Mouse (Mus musculus) midbrain, postnatal 0 days (tissue): ENCODE measurements at regions not wholly inside any gene's neighbourhood (a gene's known extent, or its start where the extent isn't known, plus 50 kb on each side); places are given as distances from the start of the nearest gene placed in this dataset.

ENCODE experiments used
- ATAC-seq: fragments of 200-750 bp; cut with Nextera tagmentation; 2 replicates; pipeline ENCODE4 v1.8.0; 2017; ENCODE audit warnings: moderate number of reproducible peaks, mild to moderate bottlenecking, moderate TSS enrichment, moderate library complexity; ENCODE audit not compliant: low FRiP score
- DNase-seq: peaks from one replicate; pipeline ENCODE4 v3.0.0-alpha.2; 2015; ENCODE audit warnings: low spot score
- H3K27ac ChIP-seq: fragments of 300-500 bp; sonication (generic); 2 replicates; pipeline ENCODE4 v1.5.1; 2014; ENCODE audit warnings: low read depth, mild to moderate bottlenecking, low read length, mixed read lengths
- H3K27me3 ChIP-seq: fragments of 300-500 bp; sonication (generic); 2 replicates; pipeline ENCODE4 v1.6.1; 2014; ENCODE audit warnings: low read length, control low read depth, mixed read lengths; ENCODE audit not compliant: insufficient read depth
- H3K36me3 ChIP-seq: fragments of 300-500 bp; sonication (generic); 2 replicates; pipeline ENCODE4 v1.6.1; 2014; ENCODE audit warnings: low read length, control low read depth, mixed read lengths; ENCODE audit not compliant: insufficient read depth
- H3K4me1 ChIP-seq: fragments of 300-500 bp; sonication (generic); 2 replicates; pipeline ENCODE4 v1.6.1; 2014; ENCODE audit warnings: mild to moderate bottlenecking, control low read depth, antibody characterized with exemption, low read length, mixed read lengths; ENCODE audit not compliant: insufficient read depth
- H3K4me2 ChIP-seq: fragments of 300-500 bp; sonication (generic); 2 replicates; pipeline ENCODE4 v1.6.1; 2014; ENCODE audit warnings: low read depth, mild to moderate bottlenecking, low read length, mixed read lengths; ENCODE audit not compliant: poor library complexity, severe bottlenecking
- H3K4me3 ChIP-seq: fragments of 300-500 bp; sonication (generic); 2 replicates; pipeline ENCODE4 v1.5.1; 2014; ENCODE audit warnings: low read depth, mild to moderate bottlenecking, low read length, moderate library complexity
- H3K9ac ChIP-seq: fragments of 300-500 bp; sonication (generic); replicated peaks from 2 replicates; pipeline ENCODE4 v1.6.1; 2014; ENCODE audit warnings: mild to moderate bottlenecking, low read length, moderate library complexity, mixed read lengths; ENCODE audit not compliant: poor library complexity, severe bottlenecking
- H3K9me3 ChIP-seq: fragments of 300-500 bp; sonication (generic); 2 replicates; pipeline ENCODE4 v1.6.1; 2016; ENCODE audit warnings: low read length, control low read depth
- CTCF ChIP-seq: IDR thresholded peaks from 2 replicates; pipeline ENCODE4 v1.5.1; 2016; ENCODE audit warnings: antibody characterized with exemption, mild to moderate bottlenecking
- WGBS: fragments of 180-500 bp; shearing (Covaris S2); extraction: QIAGEN DNeasy Blood & Tissue Kit; methylation state at CpG from one replicate; pipeline ENCODE4 v1.1.7; 2014; 5-methylcytosine and 5-hydroxymethylcytosine counted together

GRCm38 (mm10) chr15:7522902-7523786 lies 124.9 kb upstream of the Egflam start:
- Histone ChIP-seq H3K4me2 (no peak overlapping the region), H3K9ac (no peak overlapping the region), H3K27ac (no peak overlapping the region), H3K4me1 (no peaks in the 10 kb centered on the region), H3K27me3 (no peaks in the 10 kb centered on the region), H3K9me3 (no peaks in the 10 kb centered on the region), H3K36me3 (no peaks in the 10 kb centered on the region), H3K4me3 (no peak overlapping the region)
- no peak for ATAC-seq
- 87% methylated on average over 14 of the region's 14 CpGs for WGBS
- DNase-seq: no peak
- TF ChIP-seq CTCF: no peak

GRCm38 (mm10) chr15:7530959-7531588 lies 132.9 kb upstream of the Egflam start:
- H3K27me3 ChIP-seq: no peaks in the 10 kb centered on the region
- H3K36me3 ChIP-seq: no peaks in the 10 kb centered on the region
- 21% methylated on average over 5 of the region's 5 CpGs for WGBS
- no peak overlapping the region for H3K4me3 ChIP-seq
- H3K4me2 ChIP-seq: no peak overlapping the region
- H3K27ac ChIP-seq: no peak overlapping the region
- ATAC-seq: no peak
- no peaks in the 10 kb centered on the region for H3K4me1 ChIP-seq
- DNase-seq: no peak
- no peak for TF ChIP-seq CTCF
- H3K9ac ChIP-seq: no peak overlapping the region
- no peaks in the 10 kb centered on the region for H3K9me3 ChIP-seq

GRCm38 (mm10) chr15:7537858-7538257 lies 139.7 kb upstream of the Egflam start:
- H3K27me3 ChIP-seq: no peaks in the 10 kb centered on the region
- no peak for ATAC-seq
- no peak for TF ChIP-seq CTCF
- no peaks in the 10 kb centered on the region for H3K4me1 ChIP-seq
- no peaks in the 10 kb centered on the region for H3K36me3 ChIP-seq
- no peak overlapping the region for H3K27ac ChIP-seq
- H3K4me2 ChIP-seq: no peak overlapping the region
- peak; percentile 6 for DNase-seq
- H3K9ac ChIP-seq: no peak overlapping the region
- H3K4me3 ChIP-seq: no peak overlapping the region
- no peaks in the 10 kb centered on the region for H3K9me3 ChIP-seq
- WGBS: 91% methylated on average over 4 of the region's 4 CpGs

- DNase-seq (no peak), ATAC-seq (no peak)
- no peak for TF ChIP-seq CTCF
- WGBS: 71% methylated on average over 2 of the region's 2 CpGs
- Histone ChIP-seq H3K36me3 (no peaks in the 10 kb centered on the region), H3K4me2 (no peak overlapping the region), H3K9ac (no peak overlapping the region), H3K27ac (no peak overlapping the region), H3K4me1 (no peaks in the 10 kb centered on the region), H3K4me3 (no peak overlapping the region), H3K9me3 (no peaks in the 10 kb centered on the region), H3K27me3 (no peaks in the 10 kb centered on the region)
Observed at GRCm38 (mm10) chr15:7553190-7553895, 155.1 kb upstream of the Egflam start.

GRCm38 (mm10) chr15:7554433-7554832 lies 156.2 kb upstream of the Egflam start:
- Histone ChIP-seq H3K27ac (no peak overlapping the region), H3K9me3 (no peaks in the 10 kb centered on the region), H3K4me3 (no peak overlapping the region), H3K27me3 (no peaks in the 10 kb centered on the region), H3K4me1 (no peaks in the 10 kb centered on the region), H3K9ac (no peak overlapping the region), H3K36me3 (no peaks in the 10 kb centered on the region), H3K4me2 (no peak overlapping the region)
- no peak for TF ChIP-seq CTCF
- DNase-seq (no peak), ATAC-seq (no peak)
- WGBS: 91% methylated on average over 3 of the region's 3 CpGs

- Histone ChIP-seq H3K27ac (no peak overlapping the region), H3K4me2 (no peak overlapping the region), H3K27me3 (no peaks in the 10 kb centered on the region), H3K9me3 (no peaks in the 10 kb centered on the region; the same call in 1 of the 2 replicates), H3K4me3 (no peak overlapping the region), H3K36me3 (no peaks in the 10 kb centered on the region), H3K4me1 (no peaks in the 10 kb centered on the region), H3K9ac (no peak overlapping the region)
- ATAC-seq (no peak), DNase-seq (no peak)
- no peak for TF ChIP-seq CTCF
- WGBS: 72% methylated on average over 4 of the region's 4 CpGs
Observed at GRCm38 (mm10) chr15:7563279-7563678, 165.1 kb upstream of the Egflam start.
